Mouse (Mus musculus): ENCODE results near the gene Slc25a51. TPM values are rescaled to one million over a fixed set of nuclear protein-coding genes. Genes with fewer than 3 reads are reported as not detected.

The Slc25a51 gene
- total RNA-seq (2023), result 10 to 100 TPM; 49.1 to 53.8 TPM

DNA sequence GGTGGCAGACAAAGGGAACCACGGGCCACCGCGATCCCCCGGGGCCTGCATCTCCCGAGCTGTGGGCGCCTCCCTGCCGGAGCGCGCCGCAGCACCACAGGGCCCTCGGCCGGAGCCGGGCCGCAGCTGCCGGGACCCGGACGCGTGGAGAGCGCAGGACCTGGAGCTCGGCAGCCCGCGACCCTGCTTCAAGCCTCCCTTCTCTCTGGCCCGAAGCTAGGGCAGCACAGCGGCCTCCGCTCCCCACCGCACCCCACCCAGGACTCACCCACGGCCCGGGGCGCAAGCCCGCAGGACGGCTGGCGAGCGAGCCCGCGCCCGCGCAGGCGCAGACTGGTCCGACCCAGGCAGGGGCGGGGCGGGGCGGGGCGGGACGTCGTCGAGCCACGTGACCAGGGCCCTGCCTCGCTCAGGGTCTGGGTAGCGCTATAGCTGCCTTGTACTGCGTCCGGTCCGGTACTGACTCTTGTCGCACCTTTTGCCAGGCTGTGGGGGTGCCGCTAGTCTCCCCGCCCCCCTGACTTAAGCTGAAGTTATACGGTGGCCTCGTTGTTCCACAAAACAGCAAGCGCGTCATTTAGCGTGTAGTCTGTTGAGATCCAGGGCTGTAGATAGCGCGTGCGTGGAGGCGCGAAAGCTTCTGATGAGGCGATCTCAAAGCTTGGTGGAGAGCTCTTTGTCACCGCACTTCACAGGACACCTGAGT is at the start of gene Slc25a51:
Gene Slc25a51 (minus strand): TSS at position 340 of the 706 bp plus-strand sequence.

Other genes starting within 250 kb of the Slc25a51 start
- gene Frmpd1, start 223.9 kb downstream of the Slc25a51 start, total RNA-seq (2023), result under 1 TPM; 0.07 to 0.09 TPM
- gene Trmt10b, start 111.6 kb downstream of the Slc25a51 start, total RNA-seq (2023), result 1 to 10 TPM; 3.6 to 5.7 TPM
- gene Dcaf10, start 66.7 kb downstream of the Slc25a51 start, total RNA-seq (2023), result 10 to 100 TPM; 14.9 to 17.8 TPM
- 10 to 100 TPM; 20.7 to 21.4 TPM for gene Exosc3, start 66.0 kb downstream of the Slc25a51 start, total RNA-seq (2023)
- gene Shb, start 123.7 kb upstream of the Slc25a51 start, total RNA-seq (2023), result 1 to 10 TPM; 3.1 to 3.5 TPM